Mouse (Mus musculus) heart, postnatal 0 days (tissue): ENCODE results near the gene Dock6.

Experiments used
- CTCF ChIP-seq: IDR thresholded peaks from 2 replicates; pipeline ENCODE4 v1.5.1; 2016; ENCODE audit warnings: antibody characterized with exemption, control low read depth, low read depth
- EP300 ChIP-seq: IDR thresholded peaks from 2 replicates; pipeline ENCODE4 v1.6.1; 2016; ENCODE audit warnings: antibody characterized with exemption, low read depth

DNA sequence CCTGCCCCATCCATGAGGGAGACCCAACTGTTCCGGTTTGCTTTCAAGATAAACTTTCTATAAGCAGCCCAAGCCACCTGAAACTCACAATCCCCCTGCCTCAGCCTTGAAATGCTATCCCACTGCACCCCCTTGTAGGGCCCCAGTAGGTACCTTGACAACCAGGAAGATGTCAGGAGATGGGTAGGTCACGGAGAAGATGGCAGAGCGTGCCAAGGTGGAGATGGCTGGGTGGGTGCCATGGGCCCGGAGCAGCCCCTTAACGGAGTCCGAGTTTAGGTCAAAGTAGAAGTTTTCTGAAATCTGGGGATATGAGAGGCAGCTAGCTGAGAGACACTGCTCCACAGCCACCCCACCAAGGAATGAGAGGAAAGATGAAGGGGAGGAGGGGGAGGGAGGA lies 11.1 kb downstream of the Dock6 start:
- no peak for TF ChIP-seq EP300
- TF ChIP-seq CTCF = no peak
